Mouse (Mus musculus) heart, postnatal 10 days (tissue): ENCODE results near the gene Pard3. TPM values are rescaled to one million over a fixed set of nuclear protein-coding genes. Genes with fewer than 3 reads are reported as not detected.
"Not testable (repeated sequence)": the region's sequence is repeated elsewhere in the genome, so short reads cannot be mapped to it uniquely, and the experiment has no call there.

Source experiments
- DNase-seq, 2 experiments: peaks; one replicate each; pipeline ENCODE4 v3.0.0; 2021
- intact Hi-C: fragments of 180-260 bp; cut with DNase I; formaldehyde crosslinking; loops from one replicate; pipeline ENCODE4 v1.15.1; 2025
- total RNA-seq, 2 experiments: library from RNA; stranded (reverse); gene quantifications; 2 replicates each; pipeline ENCODE4 v1.2.3; 2021

The Pard3 gene
- total RNA-seq, 2 experiments from 2014 or later: 32.8 to 35.0 TPM

DNA sequence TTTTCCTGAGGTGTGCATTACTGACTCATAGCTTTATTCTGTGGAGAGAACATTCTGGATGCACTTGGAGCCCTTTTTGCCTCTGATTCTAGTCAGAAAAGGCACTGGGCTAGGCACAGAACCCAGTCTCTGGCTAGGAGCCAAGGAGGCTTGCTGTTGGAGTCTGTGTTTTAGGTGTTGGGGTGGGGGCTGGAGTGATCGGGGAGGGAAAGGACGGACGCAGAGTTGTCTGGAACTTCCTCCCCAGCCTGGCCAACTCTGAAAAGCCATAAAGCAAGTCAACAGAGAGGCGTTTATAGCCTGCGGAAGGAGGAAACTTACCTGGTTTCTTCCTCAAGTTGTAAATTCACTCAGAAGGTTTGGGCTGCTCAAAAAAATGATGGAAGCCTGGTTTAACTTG lies 70.6 kb downstream of the Pard3 start:
- no peak for DNase-seq
- intact Hi-C loops: no loop called here

GRCm38 (mm10) chr8:127136201-127136600 lies 72.5 kb downstream of the Pard3 start:
- DNase-seq: no peak
- intact Hi-C loops: no loop called here

GRCm38 (mm10) chr8:127136781-127137180 lies 73.1 kb downstream of the Pard3 start:
- DNase-seq: no peak
- intact Hi-C loops: no loop called here

DNA sequence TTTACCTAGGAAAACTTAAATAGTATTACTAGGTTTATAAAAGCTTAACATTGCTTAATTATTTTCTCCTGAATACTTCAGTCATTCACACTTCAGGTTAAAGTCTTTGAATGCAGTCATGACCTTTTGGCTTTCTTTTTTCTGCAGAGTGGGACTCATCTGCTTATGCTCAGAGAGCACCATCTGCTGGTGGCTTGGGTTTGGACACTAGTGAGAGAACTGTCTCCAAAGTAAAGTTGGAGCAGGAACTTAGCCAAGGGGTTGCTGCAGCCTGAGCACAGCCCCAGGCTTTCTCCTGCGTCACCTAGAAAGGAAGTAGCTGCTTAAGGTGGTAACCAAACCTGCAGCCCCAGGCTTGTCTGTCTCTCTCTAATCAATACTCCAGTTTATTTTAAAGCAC lies 75.5 kb downstream of the Pard3 start:
- peak; percentile 89 to 91 for DNase-seq
- intact Hi-C loops: loop anchor here (1.0 kb wide), 3 partner anchors 39 to 153 kb away; partner anchors contain the start of gene Pard3

DNA sequence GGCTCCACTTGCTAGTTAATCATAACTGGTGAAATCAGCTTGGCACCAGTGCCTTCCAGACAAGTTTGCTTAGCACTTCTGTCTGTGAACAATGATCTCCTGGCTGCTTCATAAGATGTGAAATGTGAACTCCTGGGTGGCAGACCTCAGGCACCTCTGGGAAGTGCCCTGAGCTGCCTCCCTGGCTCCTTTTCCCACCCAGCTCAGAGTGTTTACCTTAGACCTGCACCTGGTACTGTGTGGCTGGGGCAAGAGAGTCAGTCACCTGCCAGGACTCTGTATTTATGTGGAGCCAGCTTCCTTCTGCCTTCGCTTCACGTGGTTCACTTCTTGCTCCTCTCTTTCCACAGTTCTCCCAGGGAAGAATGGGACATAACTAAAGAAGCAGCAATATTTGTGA lies 77.3 kb downstream of the Pard3 start:
- no peak for DNase-seq
- intact Hi-C loops: loop anchor here (10.0 kb wide), 1 partner anchor 666 kb away; the partner anchor contains the start of gene Tarbp1

GRCm38 (mm10) chr8:127143641-127144040 lies 79.9 kb downstream of the Pard3 start:
- intact Hi-C loops: loop anchor here (10.0 kb wide), 1 partner anchor 669 kb away; the partner anchor contains the start of gene Tarbp1

DNA sequence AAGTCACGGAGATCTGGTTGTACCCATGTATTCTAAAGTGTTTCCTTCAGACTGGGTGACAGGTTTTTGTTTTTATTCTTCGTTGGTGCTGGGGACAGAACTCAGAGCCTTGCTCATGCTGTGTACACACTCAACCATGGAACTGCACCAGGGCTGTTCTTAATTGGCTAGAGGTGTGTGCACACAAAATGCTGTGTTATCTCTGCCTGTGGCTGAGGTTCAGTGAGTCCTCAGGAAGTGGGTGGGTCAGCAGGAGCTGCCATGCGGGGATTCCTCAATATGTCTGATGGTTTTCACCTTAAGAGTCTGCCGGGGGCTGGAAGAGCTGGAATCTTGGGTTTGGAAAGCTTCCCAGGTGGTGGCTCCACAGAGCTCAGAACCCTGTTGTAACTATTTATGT lies 80.9 kb downstream of the Pard3 start:
- DNase-seq: no peak
- intact Hi-C loops: loop anchor here (10.0 kb wide), 1 partner anchor 670 kb away; the partner anchor contains the start of gene Tarbp1

More at GRCm38 (mm10) chr8:127143641-127144040, 79.9 kb downstream of the Pard3 start:
- DNase-seq: no peak

DNA sequence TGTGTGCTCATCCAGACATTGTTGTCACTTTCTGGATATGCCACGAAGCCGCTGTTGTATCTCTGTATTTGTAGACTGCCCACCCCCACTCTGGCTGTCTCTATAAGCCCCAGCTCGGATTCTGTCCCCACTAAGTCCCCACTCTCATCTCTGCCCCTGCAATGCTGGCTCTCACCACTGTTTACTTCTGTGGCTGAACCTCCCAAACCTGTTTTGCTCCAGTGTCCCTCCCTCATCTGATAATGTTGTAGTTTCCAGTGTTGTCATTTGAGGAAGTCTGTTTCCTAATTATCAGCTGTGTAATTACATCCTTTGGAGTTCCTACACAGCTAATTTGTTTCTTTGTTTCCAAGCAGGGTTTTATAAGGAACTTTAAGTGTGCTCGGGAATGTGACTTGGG lies 81.4 kb downstream of the Pard3 start:
- no peak for DNase-seq
- intact Hi-C loops: loop anchor here (10.0 kb wide), 1 partner anchor 670 kb away; the partner anchor contains the start of gene Tarbp1

DNA sequence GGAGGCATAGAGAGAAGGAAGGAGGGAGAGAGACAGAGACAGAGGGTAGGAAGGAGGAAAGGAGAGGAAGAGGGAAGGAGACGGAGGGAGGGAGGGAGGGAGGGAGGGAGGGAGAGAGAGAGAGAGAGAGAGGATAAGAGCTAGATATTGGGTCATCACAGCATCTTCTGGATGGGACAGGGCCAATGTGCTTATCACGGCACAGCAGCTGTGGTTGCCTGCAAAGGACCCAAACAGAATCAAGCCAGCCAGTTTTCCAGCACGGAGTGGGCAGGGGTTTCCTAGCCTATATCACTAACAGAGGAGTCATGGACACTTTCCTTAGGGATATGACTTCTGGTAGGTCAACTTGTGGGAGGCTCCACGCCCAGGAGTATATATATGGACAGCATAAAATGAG lies 82.4 kb downstream of the Pard3 start:
- intact Hi-C loops: loop anchor here (10.0 kb wide), 1 partner anchor 671 kb away; the partner anchor contains the start of gene Tarbp1

DNA sequence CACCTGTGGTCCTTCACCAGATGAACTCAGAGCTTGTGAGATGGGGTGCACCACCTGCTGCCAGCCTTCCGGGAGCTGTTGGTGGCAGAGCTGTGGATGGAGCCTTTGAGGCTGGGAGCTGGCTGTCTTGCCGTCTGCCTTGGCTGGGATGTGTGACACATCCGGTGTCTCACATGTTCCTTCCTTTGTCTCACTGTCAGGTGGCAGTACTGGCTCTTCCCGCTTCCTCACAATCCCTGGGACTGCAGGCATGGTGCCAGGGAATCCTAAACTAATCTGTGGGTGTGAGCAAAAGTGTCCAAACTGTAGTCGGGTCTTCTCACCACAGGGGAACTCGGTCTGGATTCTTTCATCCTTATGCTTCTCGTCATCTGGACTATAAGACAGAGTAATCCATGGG lies 85.1 kb downstream of the Pard3 start:
- intact Hi-C loops: loop anchor here (10.0 kb wide), 1 partner anchor 674 kb away; the partner anchor contains the start of gene Tarbp1
- peak; percentile 29 to 32 for DNase-seq

More for the DNA sequence above, 82.4 kb downstream of the Pard3 start:
- DNase-seq: peak in 1 of 2 experiments; percentile 27

GRCm38 (mm10) chr8:127150645-127151044 lies 87.0 kb downstream of the Pard3 start:
- DNase-seq: peak in 1 of 2 experiments; percentile 25
- intact Hi-C loops: no loop called here

DNA sequence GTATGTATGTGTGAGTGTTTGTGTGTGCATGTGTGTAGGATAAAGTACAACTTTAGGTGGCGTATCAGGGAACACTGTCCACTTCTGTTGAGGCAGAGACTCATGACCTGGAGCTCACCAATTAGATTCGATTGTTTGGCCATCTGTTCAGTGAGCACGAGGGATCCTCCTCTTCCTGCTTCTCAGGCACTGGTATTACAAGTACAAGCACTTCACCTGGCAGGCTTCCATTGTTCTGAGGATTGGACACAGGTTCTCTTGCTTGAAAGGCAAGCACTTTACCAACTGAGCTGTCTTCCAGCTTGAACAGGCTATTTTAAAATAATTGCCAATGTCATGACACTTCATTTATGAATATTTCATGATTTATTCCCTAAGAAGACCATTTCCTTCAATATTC lies 88.0 kb downstream of the Pard3 start:
- intact Hi-C loops: no loop called here
- DNase-seq: peak; percentile 44 to 47

GRCm38 (mm10) chr8:127157087-127157486 lies 93.4 kb downstream of the Pard3 start:
- intact Hi-C loops: no loop called here
- peak; percentile 54 to 70 for DNase-seq

GRCm38 (mm10) chr8:127159421-127159966 lies 95.8 kb downstream of the Pard3 start:
- no peak for DNase-seq
- intact Hi-C loops: no loop called here

- DNase-seq: no peak
- intact Hi-C loops: no loop called here
Measured at GRCm38 (mm10) chr8:127161854-127162253, 98.2 kb downstream of the Pard3 start.

DNA sequence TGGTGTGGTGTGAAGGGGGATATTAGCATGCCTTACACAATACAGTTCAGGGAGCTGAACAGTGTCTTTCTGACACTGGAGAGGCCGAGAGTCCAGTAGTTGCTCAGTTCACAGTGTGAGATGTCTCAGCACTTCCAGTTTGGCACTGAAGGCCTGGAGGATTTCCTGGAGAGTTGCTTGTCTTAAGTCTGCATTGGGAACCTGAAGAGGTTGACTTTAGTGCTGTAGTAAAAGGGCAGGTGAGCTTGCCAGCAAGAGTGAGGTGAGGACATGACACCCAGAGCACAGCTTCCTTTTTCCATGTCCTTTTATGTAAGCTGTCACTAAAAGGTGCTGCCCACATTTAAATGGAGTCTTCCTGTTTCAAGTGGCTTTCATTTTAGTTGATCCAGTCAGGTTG lies 99.1 kb downstream of the Pard3 start:
- no peak for DNase-seq
- intact Hi-C loops: no loop called here

DNA sequence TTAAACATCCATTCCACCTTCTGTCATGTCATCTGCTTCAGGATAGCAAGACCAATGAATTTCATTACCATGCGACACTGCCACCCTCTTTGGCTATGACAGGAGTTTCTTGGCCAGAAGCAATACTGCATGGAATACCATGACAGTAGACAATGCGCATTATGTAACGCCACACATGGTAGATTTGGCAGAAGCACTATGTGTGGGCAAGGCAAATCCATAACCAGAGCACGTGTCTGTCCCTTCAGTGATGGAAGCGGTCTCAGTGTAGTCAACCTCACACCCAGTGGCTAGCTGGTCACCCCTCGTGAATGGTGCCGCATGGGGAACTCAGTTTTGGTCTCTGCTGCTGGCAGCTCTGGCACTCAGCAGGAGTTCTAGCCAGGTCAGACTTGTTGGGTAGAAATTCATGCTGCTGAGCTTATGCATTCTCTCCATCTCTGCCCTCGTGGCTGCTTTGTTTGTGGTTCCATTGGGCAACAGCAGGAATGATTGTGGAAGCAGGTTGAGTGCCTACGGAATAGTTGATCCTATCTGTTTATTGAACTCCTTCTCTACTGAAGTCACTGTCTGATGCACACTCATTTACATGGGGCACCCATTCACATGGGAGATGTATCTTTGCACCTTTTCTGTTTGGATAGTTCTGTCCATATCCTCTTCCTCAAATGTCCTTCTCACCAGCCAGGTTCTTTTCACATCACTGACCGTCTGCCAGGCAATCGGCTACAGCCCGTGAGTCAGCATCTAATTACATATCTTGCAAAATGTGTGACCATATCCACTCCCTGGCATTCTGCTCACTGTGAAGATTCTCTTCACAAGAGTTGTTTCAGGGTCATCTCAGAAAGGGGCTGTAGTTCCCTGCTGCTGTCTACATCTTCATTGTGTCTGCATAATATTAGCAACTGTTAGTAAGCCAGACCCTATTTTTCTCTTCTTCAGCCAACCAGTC lies 100.9 kb downstream of the Pard3 start:
- DNase-seq: no peak
- intact Hi-C loops: no loop called here

- DNase-seq: no peak
- intact Hi-C loops: no loop called here
Measured at GRCm38 (mm10) chr8:127168496-127168895, 104.8 kb downstream of the Pard3 start.

- no peak for DNase-seq
- intact Hi-C loops: no loop called here
Measured at GRCm38 (mm10) chr8:127169361-127169760, 105.7 kb downstream of the Pard3 start.

- intact Hi-C loops, DNase-seq: not testable (repeated sequence)
Measured at GRCm38 (mm10) chr8:127170372-127170771, 106.7 kb downstream of the Pard3 start.

- intact Hi-C loops: no loop called here
- no peak for DNase-seq
Measured at GRCm38 (mm10) chr8:127170930-127171329, 107.2 kb downstream of the Pard3 start.
